Mouse (Mus musculus) midbrain, embryonic 12.5 days (tissue): ENCODE data around the gene Txn2. TPM values are rescaled to one million over a fixed set of nuclear protein-coding genes. Genes with fewer than 3 reads are reported as not detected.

Source experiments
- ATAC-seq: fragments of 200-750 bp; cut with Nextera tagmentation; 2 replicates; pipeline ENCODE4 v1.8.0; 2017; ENCODE audit warnings: low read depth, moderate TSS enrichment, moderate library complexity; ENCODE audit not compliant: low FRiP score
- H3K27ac ChIP-seq: fragments of 300-500 bp; sonication (generic); replicated peaks from 2 replicates; pipeline ENCODE4 v1.5.1; 2016; ENCODE audit warnings: mild to moderate bottlenecking
- H3K27me3 ChIP-seq: fragments of 300-500 bp; sonication (generic); 2 replicates; pipeline ENCODE4 v1.6.1; 2016; ENCODE audit warnings: mild to moderate bottlenecking
- H3K36me3 ChIP-seq: fragments of 300-500 bp; sonication (generic); 2 replicates; pipeline ENCODE4 v1.6.1; 2016
- H3K4me1 ChIP-seq: fragments of 300-500 bp; sonication (generic); 2 replicates; pipeline ENCODE4 v1.6.1; 2016
- H3K4me2 ChIP-seq: fragments of 300-500 bp; sonication (generic); replicated peaks from 2 replicates; pipeline ENCODE4 v1.6.1; 2016; ENCODE audit warnings: mild to moderate bottlenecking, moderate library complexity
- H3K4me3 ChIP-seq: fragments of 300-500 bp; sonication (generic); 2 replicates; pipeline ENCODE4 v1.5.1; 2016; ENCODE audit warnings: mild to moderate bottlenecking
- H3K9ac ChIP-seq: fragments of 300-500 bp; sonication (generic); replicated peaks from 2 replicates; pipeline ENCODE4 v1.6.1; 2016; ENCODE audit warnings: mild to moderate bottlenecking, moderate library complexity
- H3K9me3 ChIP-seq: fragments of 300-500 bp; sonication (generic); 2 replicates; pipeline ENCODE4 v1.6.1; 2016; ENCODE audit warnings: mild to moderate bottlenecking
- WGBS: fragments of 180-500 bp; shearing (Covaris S2); methylation state at CpG from one replicate; pipeline ENCODE4 v1.1.7; 2016; 5-methylcytosine and 5-hydroxymethylcytosine counted together
- polyA plus RNA-seq: library from polyadenylated mRNA; unstranded; fragments of >200 nt; fragmentation: Nextera tagmentation; extraction: Ambion mirVana; gene quantifications from 2 replicates; pipeline ENCODE4 v1.2.1, GENCODE M21; 2016

The Txn2 gene
- polyA plus RNA-seq, result 206 and 210 TPM in 2 replicates

- Histone ChIP-seq H3K9ac (peak within 1 kb of the TSS; percentile 61), H3K9me3 (no peaks in the 10 kb centered on the region), H3K27ac (peak within 1 kb of the TSS; percentile 85), H3K4me1 (peaks cover 30% of the 10 kb centered on the region), H3K36me3 (peaks cover 24% of the 10 kb centered on the region), H3K4me3 (peak within 1 kb of the TSS; percentile 62), H3K27me3 (0 out of 2 replicates have a peak, but pooled peaks cover 4% of the 10 kb centered on the region), H3K4me2 (peak within 1 kb of the TSS; percentile 86)
- under 1% methylated on average over 34 of the region's 34 CpGs for WGBS
- ATAC-seq, result peak; percentile 97
Observed at GRCm38 (mm10) chr15:77928673-77929331, at the start of gene Txn2. Gene Txn2, minus strand, starts transcription at chr15:77929006.

GRCm38 (mm10) chr15:77977663-77978062 is 48.9 kb upstream of the Txn2 start:
- H3K4me2 ChIP-seq, result no peak overlapping the region
- H3K36me3 ChIP-seq, result no peaks in the 10 kb centered on the region
- no peak overlapping the region for H3K9ac ChIP-seq
- ATAC-seq, result no peak
- no peak overlapping the region for H3K27ac ChIP-seq
- 80% methylated on average over 3 of the region's 3 CpGs for WGBS
- H3K9me3 ChIP-seq, result no peaks in the 10 kb centered on the region
- H3K27me3 ChIP-seq, result no peaks in the 10 kb centered on the region; the same call in 1 of the 2 replicates
- H3K4me1 ChIP-seq, result 0 out of 2 replicates have a peak, but pooled peaks cover 3% of the 10 kb centered on the region
- H3K4me3 ChIP-seq, result no peak overlapping the region

- peaks cover 12% of the 10 kb centered on the region for H3K4me1 ChIP-seq
- ATAC-seq, result no peak
- H3K27ac ChIP-seq, result no peak overlapping the region
- H3K4me3 ChIP-seq, result no peak overlapping the region
- no peaks in the 10 kb centered on the region for H3K9me3 ChIP-seq
- no peaks in the 10 kb centered on the region; the same call in 1 of the 2 replicates for H3K27me3 ChIP-seq
- no peaks in the 10 kb centered on the region for H3K36me3 ChIP-seq
- WGBS, result 74% methylated on average over 6 of the region's 6 CpGs
- no peak overlapping the region for H3K9ac ChIP-seq
- no peak overlapping the region for H3K4me2 ChIP-seq
Observed at GRCm38 (mm10) chr15:77974165-77974841, 45.5 kb upstream of the Txn2 start.

- Histone ChIP-seq H3K27me3 (no peaks in the 10 kb centered on the region), H3K4me2 (peak within 1 kb of the TSS; percentile 97), H3K27ac (peak within 1 kb of the TSS; percentile 99), H3K9ac (peak within 1 kb of the TSS; percentile 96), H3K36me3 (peaks cover 30% of the 10 kb centered on the region), H3K9me3 (no peaks in the 10 kb centered on the region), H3K4me3 (peak within 1 kb of the TSS; percentile 97), H3K4me1 (peaks cover 18% of the 10 kb centered on the region)
- WGBS, result under 1% methylated on average over 71 of the region's 72 CpGs
- peak; percentile 88 for ATAC-seq
Observed at GRCm38 (mm10) chr15:77970470-77971292, 41.9 kb upstream of the Txn2 start, which contains the start of gene Eif3d. Gene Eif3d, minus strand, starts transcription at chr15:77970813.

GRCm38 (mm10) chr15:77969940-77970469 is 41.2 kb upstream of the Txn2 start:
- Histone ChIP-seq H3K4me3 (peak overlapping the region; percentile 97), H3K27me3 (no peaks in the 10 kb centered on the region), H3K9ac (peak overlapping the region; percentile 96), H3K4me2 (peak overlapping the region; percentile 97), H3K9me3 (no peaks in the 10 kb centered on the region), H3K36me3 (peaks cover 36% of the 10 kb centered on the region), H3K4me1 (peaks cover 18% of the 10 kb centered on the region), H3K27ac (peak overlapping the region; percentile 99)
- ATAC-seq, result 0 out of 2 replicates have a peak, but pooled peaks have one; percentile 7
- WGBS, result 3% methylated on average over 15 of the region's 15 CpGs

- H3K4me1 ChIP-seq, result peaks cover 13% of the 10 kb centered on the region
- no peak overlapping the region for H3K27ac ChIP-seq
- no peak overlapping the region for H3K4me2 ChIP-seq
- no peaks in the 10 kb centered on the region for H3K27me3 ChIP-seq
- peaks cover 85% of the 10 kb centered on the region for H3K36me3 ChIP-seq
- no peak overlapping the region for H3K4me3 ChIP-seq
- no peak for ATAC-seq
- H3K9ac ChIP-seq, result no peak overlapping the region
- 87% methylated on average over 9 of the region's 9 CpGs for WGBS
- no peaks in the 10 kb centered on the region for H3K9me3 ChIP-seq
Observed at GRCm38 (mm10) chr15:77965117-77965528, 36.3 kb upstream of the Txn2 start.

GRCm38 (mm10) chr15:77962447-77962846 is 33.6 kb upstream of the Txn2 start:
- H3K9me3 ChIP-seq, result no peaks in the 10 kb centered on the region
- H3K4me2 ChIP-seq, result no peak overlapping the region
- ATAC-seq, result no peak
- H3K27ac ChIP-seq, result no peak overlapping the region
- no peak overlapping the region for H3K9ac ChIP-seq
- WGBS, result 97% methylated on average over 5 of the region's 5 CpGs
- H3K4me1 ChIP-seq, result no peaks in the 10 kb centered on the region
- H3K4me3 ChIP-seq, result no peak overlapping the region
- H3K36me3 ChIP-seq, result peaks cover 94% of the 10 kb centered on the region
- peaks cover 6% of the 10 kb centered on the region; the same call in 1 of the 2 replicates for H3K27me3 ChIP-seq

GRCm38 (mm10) chr15:77960693-77961092 is 31.9 kb upstream of the Txn2 start:
- H3K4me3 ChIP-seq, result no peak overlapping the region
- H3K4me1 ChIP-seq, result peaks cover 10% of the 10 kb centered on the region
- no peak overlapping the region for H3K9ac ChIP-seq
- peaks cover 13% of the 10 kb centered on the region for H3K27me3 ChIP-seq
- peaks cover 76% of the 10 kb centered on the region for H3K36me3 ChIP-seq
- H3K9me3 ChIP-seq, result no peaks in the 10 kb centered on the region
- no peak for ATAC-seq
- no peak overlapping the region for H3K4me2 ChIP-seq
- no peak overlapping the region for H3K27ac ChIP-seq
- whole genome bisulfite sequencing, result 94% methylated on average over 6 of the region's 6 CpGs

GRCm38 (mm10) chr15:77958071-77958470 is 29.3 kb upstream of the Txn2 start:
- Histone ChIP-seq H3K36me3 (peaks cover 50% of the 10 kb centered on the region), H3K27me3 (peaks cover 18% of the 10 kb centered on the region), H3K9me3 (no peaks in the 10 kb centered on the region), H3K4me3 (no peak overlapping the region), H3K9ac (no peak overlapping the region), H3K4me2 (no peak overlapping the region), H3K4me1 (peaks cover 19% of the 10 kb centered on the region), H3K27ac (no peak overlapping the region)
- 63% methylated on average over 3 of the region's 3 CpGs for WGBS
- no peak for ATAC-seq

- Histone ChIP-seq H3K9me3 (no peaks in the 10 kb centered on the region), H3K36me3 (peaks cover 46% of the 10 kb centered on the region), H3K4me1 (peaks cover 19% of the 10 kb centered on the region), H3K4me2 (no peak overlapping the region), H3K27ac (no peak overlapping the region), H3K27me3 (peaks cover 18% of the 10 kb centered on the region), H3K4me3 (no peak overlapping the region), H3K9ac (no peak overlapping the region)
- 52% methylated on average over 5 of the region's 5 CpGs for WGBS
- ATAC-seq, result no peak
Observed at GRCm38 (mm10) chr15:77957625-77958024, 28.8 kb upstream of the Txn2 start.

GRCm38 (mm10) chr15:77956404-77956901 is 27.6 kb upstream of the Txn2 start, which contains the start of gene Foxred2:
Gene Foxred2, minus strand, starts transcription at chr15:77956722.
- H3K27me3 ChIP-seq, result peaks cover 18% of the 10 kb centered on the region
- peak within 1 kb of the TSS; percentile 46 for H3K27ac ChIP-seq
- peak within 1 kb of the TSS; percentile 76 for H3K4me2 ChIP-seq
- H3K9ac ChIP-seq, result peak within 1 kb of the TSS; percentile 60
- H3K36me3 ChIP-seq, result peaks cover 39% of the 10 kb centered on the region
- under 1% methylated on average over 39 of the region's 39 CpGs for WGBS
- ATAC-seq, result peak; percentile 91
- H3K4me3 ChIP-seq, result peak within 1 kb of the TSS; percentile 55
- peaks cover 19% of the 10 kb centered on the region for H3K4me1 ChIP-seq
- no peaks in the 10 kb centered on the region for H3K9me3 ChIP-seq
